Mouse (Mus musculus) hindbrain, embryonic 15.5 days (tissue): ENCODE results near the gene Heatr4. TPM values are rescaled to one million over a fixed set of nuclear protein-coding genes. Genes with fewer than 3 reads are reported as not detected.
A peak's percentile ranks its signal among the peaks of the same experiment; 100 is the strongest.
"Not testable (repeated sequence)": the region's sequence is repeated elsewhere in the genome, so short reads cannot be mapped to it uniquely, and the experiment has no call there.

Source experiments
- ATAC-seq: fragments of 200-750 bp; cut with Nextera tagmentation; 2 replicates; pipeline ENCODE4 v1.8.0; 2017; ENCODE audit warnings: low read depth, moderate number of reproducible peaks, moderate TSS enrichment; ENCODE audit not compliant: low FRiP score
- H3K27ac ChIP-seq: fragments of 300-500 bp; sonication (generic); replicated peaks from 2 replicates; pipeline ENCODE4 v1.5.1; 2015; ENCODE audit warnings: mild to moderate bottlenecking, inconsistent platforms
- H3K27me3 ChIP-seq: fragments of 300-500 bp; sonication (generic); 2 replicates; pipeline ENCODE4 v1.6.1; 2015; ENCODE audit warnings: control low read depth, inconsistent platforms
- H3K36me3 ChIP-seq: fragments of 300-500 bp; sonication (generic); 2 replicates; pipeline ENCODE4 v1.6.1; 2015; ENCODE audit warnings: control low read depth, inconsistent platforms
- H3K4me1 ChIP-seq: fragments of 300-500 bp; sonication (generic); replicated peaks from 2 replicates; pipeline ENCODE4 v1.6.1; 2015; ENCODE audit warnings: control low read depth, inconsistent platforms
- H3K4me2 ChIP-seq: fragments of 300-500 bp; sonication (generic); 2 replicates; pipeline ENCODE4 v1.6.1; 2015; ENCODE audit warnings: moderate library complexity, mild to moderate bottlenecking, inconsistent platforms
- H3K4me3 ChIP-seq: fragments of 300-500 bp; sonication (generic); 2 replicates; pipeline ENCODE4 v1.5.1; 2015; ENCODE audit warnings: mild to moderate bottlenecking, inconsistent platforms
- H3K9ac ChIP-seq: fragments of 300-500 bp; sonication (generic); 2 replicates; pipeline ENCODE4 v1.6.1; 2015; ENCODE audit warnings: inconsistent platforms
- H3K9me3 ChIP-seq: fragments of 300-500 bp; sonication (generic); 2 replicates; pipeline ENCODE4 v1.6.1; 2016; ENCODE audit warnings: control low read depth, inconsistent platforms
- WGBS: fragments of 180-500 bp; shearing (Covaris S2); methylation state at CpG from one replicate; pipeline ENCODE4 v1.1.7; 2015; 5-methylcytosine and 5-hydroxymethylcytosine counted together
- polyA plus RNA-seq: library from polyadenylated mRNA; unstranded; fragments of >200 nt; fragmentation: Nextera tagmentation; extraction: Ambion mirVana; gene quantifications from 2 replicates; pipeline ENCODE4 v1.2.1, GENCODE M21; 2015

The Heatr4 gene
- polyA plus RNA-seq, 1 experiment from 2014 or later = not detected

- Histone ChIP-seq H3K9ac (peak within 1 kb of the TSS; percentile 65), H3K4me3 (peak within 1 kb of the TSS; percentile 98), H3K9me3 (no peaks in the 10 kb centered on the region), H3K4me2 (peak within 1 kb of the TSS; percentile 85), H3K36me3 (0 out of 2 replicates have a peak, but pooled peaks cover 3% of the 10 kb centered on the region), H3K4me1 (peaks cover 33% of the 10 kb centered on the region), H3K27me3 (no peaks in the 10 kb centered on the region), H3K27ac (peak within 1 kb of the TSS; percentile 86)
- peak; percentile 96 for ATAC-seq
- 0% methylated on average over 37 of the region's 37 CpGs for WGBS
These were observed 34.2 kb downstream of the Heatr4 start, which contains the start of gene Riox1 for GRCm38 (mm10) chr12:83950493-83950839. Gene Riox1 (plus strand): TSS chr12:83950608.

- ATAC-seq = no peak
- WGBS = 31% methylated on average over 11 of the region's 11 CpGs
- Histone ChIP-seq H3K27me3 (no peaks in the 10 kb centered on the region), H3K9ac (peak overlapping the region; percentile 65; the same call in 1 of the 2 replicates), H3K4me3 (peak overlapping the region; percentile 98), H3K4me1 (peaks cover 33% of the 10 kb centered on the region), H3K36me3 (0 out of 2 replicates have a peak, but pooled peaks cover 3% of the 10 kb centered on the region), H3K27ac (peak overlapping the region; percentile 86; the same call in 1 of the 2 replicates), H3K9me3 (no peaks in the 10 kb centered on the region), H3K4me2 (peak overlapping the region; percentile 85)
These were observed 34.7 kb downstream of the Heatr4 start for GRCm38 (mm10) chr12:83949776-83950492.

- no peaks in the 10 kb centered on the region for H3K27me3 ChIP-seq
- 0 out of 2 replicates have a peak, but pooled peaks cover 3% of the 10 kb centered on the region for H3K36me3 ChIP-seq
- no peak overlapping the region for H3K27ac ChIP-seq
- H3K4me3 ChIP-seq = no peak overlapping the region
- no peak overlapping the region for H3K9ac ChIP-seq
- H3K9me3 ChIP-seq = no peaks in the 10 kb centered on the region
- WGBS = 86% methylated on average over 4 of the region's 4 CpGs
- ATAC-seq = no peak
- H3K4me1 ChIP-seq = peaks cover 33% of the 10 kb centered on the region
- H3K4me2 ChIP-seq = no peak overlapping the region
These were observed 35.6 kb downstream of the Heatr4 start for GRCm38 (mm10) chr12:83949043-83949442.

- no peak for ATAC-seq
These were observed 37.3 kb downstream of the Heatr4 start for GRCm38 (mm10) chr12:83947260-83947811.

GRCm38 (mm10) chr12:83941938-83942337, 42.7 kb downstream of the Heatr4 start:
- Histone ChIP-seq H3K36me3 (no peaks in the 10 kb centered on the region), H3K4me1 (no peaks in the 10 kb centered on the region), H3K4me2 (no peak overlapping the region), H3K4me3 (no peak overlapping the region), H3K9me3 (no peaks in the 10 kb centered on the region), H3K27me3 (no peaks in the 10 kb centered on the region), H3K27ac (no peak overlapping the region), H3K9ac (no peak overlapping the region)
- no peak for ATAC-seq
- 88% methylated on average over 3 of the region's 3 CpGs for WGBS

More at GRCm38 (mm10) chr12:83947260-83947811, 37.3 kb downstream of the Heatr4 start:
- Histone ChIP-seq H3K36me3 (no peaks in the 10 kb centered on the region), H3K27me3 (no peaks in the 10 kb centered on the region), H3K27ac (no peak overlapping the region), H3K9me3 (no peaks in the 10 kb centered on the region), H3K4me3 (no peak overlapping the region), H3K9ac (no peak overlapping the region), H3K4me2 (no peak overlapping the region), H3K4me1 (peaks cover 19% of the 10 kb centered on the region)
- 81% methylated on average over 8 of the region's 8 CpGs for WGBS

GRCm38 (mm10) chr12:83940031-83940430, 44.6 kb downstream of the Heatr4 start:
- 67% methylated on average over 4 of the region's 4 CpGs for WGBS
- no peak for ATAC-seq
- H3K27me3 ChIP-seq = no peaks in the 10 kb centered on the region
- no peaks in the 10 kb centered on the region for H3K36me3 ChIP-seq
- no peak overlapping the region for H3K27ac ChIP-seq
- no peaks in the 10 kb centered on the region for H3K4me1 ChIP-seq
- no peaks in the 10 kb centered on the region for H3K9me3 ChIP-seq
- no peak overlapping the region for H3K4me2 ChIP-seq
- H3K9ac ChIP-seq = no peak overlapping the region
- H3K4me3 ChIP-seq = no peak overlapping the region

- no peaks in the 10 kb centered on the region for H3K27me3 ChIP-seq
- ATAC-seq = no peak
- H3K9ac ChIP-seq = no peak overlapping the region
These were observed 45.3 kb downstream of the Heatr4 start for GRCm38 (mm10) chr12:83939332-83939731.

GRCm38 (mm10) chr12:83938592-83938991, 46.1 kb downstream of the Heatr4 start:
- H3K36me3 ChIP-seq, H3K9ac ChIP-seq, H3K9me3 ChIP-seq, H3K4me2 ChIP-seq, ATAC-seq, H3K27me3 ChIP-seq, H3K4me1 ChIP-seq, H3K27ac ChIP-seq, H3K4me3 ChIP-seq: not testable (repeated sequence)
- 54% methylated on average over 1 of the region's 1 CpGs for WGBS

More at GRCm38 (mm10) chr12:83939332-83939731, 45.3 kb downstream of the Heatr4 start:
- no peaks in the 10 kb centered on the region for H3K4me1 ChIP-seq
- H3K4me2 ChIP-seq = no peak overlapping the region
- H3K9me3 ChIP-seq = no peaks in the 10 kb centered on the region
- WGBS = 67% methylated on average over 2 of the region's 2 CpGs
- no peak overlapping the region for H3K27ac ChIP-seq
- no peaks in the 10 kb centered on the region for H3K36me3 ChIP-seq
- no peak overlapping the region for H3K4me3 ChIP-seq

- no peak overlapping the region for H3K27ac ChIP-seq
- H3K9me3 ChIP-seq = no peaks in the 10 kb centered on the region
- WGBS = 74% methylated on average over 10 of the region's 10 CpGs
- no peaks in the 10 kb centered on the region for H3K4me1 ChIP-seq
- ATAC-seq = no peak
- H3K36me3 ChIP-seq = no peaks in the 10 kb centered on the region
- no peaks in the 10 kb centered on the region for H3K27me3 ChIP-seq
- H3K4me3 ChIP-seq = no peak overlapping the region
- H3K9ac ChIP-seq = no peak overlapping the region
- H3K4me2 ChIP-seq = no peak overlapping the region
These were observed 47.1 kb downstream of the Heatr4 start for GRCm38 (mm10) chr12:83937600-83937999.

- no peaks in the 10 kb centered on the region for H3K9me3 ChIP-seq
- ATAC-seq = no peak
- no peak overlapping the region for H3K9ac ChIP-seq
- H3K27ac ChIP-seq = no peak overlapping the region
- WGBS = 36% methylated on average over 2 of the region's 2 CpGs
- H3K36me3 ChIP-seq = no peaks in the 10 kb centered on the region
- H3K27me3 ChIP-seq = no peaks in the 10 kb centered on the region
- H3K4me1 ChIP-seq = no peaks in the 10 kb centered on the region
- H3K4me3 ChIP-seq = no peak overlapping the region
- H3K4me2 ChIP-seq = no peak overlapping the region
These were observed 55.4 kb downstream of the Heatr4 start for GRCm38 (mm10) chr12:83929186-83929804.

GRCm38 (mm10) chr12:83927747-83928146, 56.9 kb downstream of the Heatr4 start:
- H3K27ac ChIP-seq = no peak overlapping the region
- no peak overlapping the region for H3K9ac ChIP-seq
- 85% methylated on average over 4 of the region's 4 CpGs for WGBS
- H3K4me2 ChIP-seq = no peak overlapping the region
- no peaks in the 10 kb centered on the region for H3K9me3 ChIP-seq
- H3K27me3 ChIP-seq = no peaks in the 10 kb centered on the region
- no peak overlapping the region for H3K4me3 ChIP-seq
- ATAC-seq = no peak
- no peaks in the 10 kb centered on the region for H3K36me3 ChIP-seq
- H3K4me1 ChIP-seq = peaks cover 4% of the 10 kb centered on the region; the same call in 1 of the 2 replicates

- H3K4me2 ChIP-seq = no peak overlapping the region
- H3K9ac ChIP-seq = no peak overlapping the region
- H3K4me1 ChIP-seq = peaks cover 8% of the 10 kb centered on the region; the same call in 1 of the 2 replicates
- H3K4me3 ChIP-seq = no peak overlapping the region
- no peaks in the 10 kb centered on the region for H3K9me3 ChIP-seq
- no peak for ATAC-seq
- no peaks in the 10 kb centered on the region for H3K36me3 ChIP-seq
- H3K27ac ChIP-seq = no peak overlapping the region
- H3K27me3 ChIP-seq = no peaks in the 10 kb centered on the region
- 59% methylated on average over 2 of the region's 2 CpGs for WGBS
These were observed 58.6 kb downstream of the Heatr4 start for GRCm38 (mm10) chr12:83926061-83926460.
